Mouse (Mus musculus): Measurements from ENCODE around the gene Ifi47.

GRCm38 (mm10) chr11:49101500-49101899, 25.1 kb downstream of the Ifi47 start:
- no peak for TF ChIP-seq CTCF (IDR thresholded peaks at IDR 0.05; ENCODE audit: borderline replicate concordance, insufficient read depth, low read length)
- TF ChIP-seq POLR2A (IDR thresholded peaks at IDR 0.05; ENCODE audit: low read depth, low read length), result no peak

Measured in embryonic fibroblast, embryonic 13.5 days (primary cell).